Mouse (Mus musculus): Measurements from ENCODE around the gene Hs1bp3. TPM values are rescaled to one million over a fixed set of nuclear protein-coding genes. Genes with fewer than 3 reads are reported as not detected.

The Hs1bp3 gene
- 10.0 TPM for total RNA-seq (2023)

GRCm38 (mm10) chr12:8313270-8313771 is at the start of gene Hs1bp3:
Hs1bp3 (plus strand) TSS chr12:8313432.

GRCm38 (mm10) chr12:8301841-8302431 is 11.3 kb upstream of the Hs1bp3 start, which contains the start of gene Gdf7:
Gdf7 (minus strand) TSS chr12:8301954.

Other genes with a start within 250 kb of the Hs1bp3 start
- 29.5 TPM for gene Ldah, start 105.3 kb upstream of the Hs1bp3 start, total RNA-seq (2023)
- gene Gdf7, start 11.5 kb upstream of the Hs1bp3 start, total RNA-seq (2023) = not detected
- 146 TPM for gene Rhob, start 186.6 kb downstream of the Hs1bp3 start, total RNA-seq (2023)

All from CD8-positive naive resting alpha-beta T cell, adult 57 days (primary cell).